Mouse (Mus musculus): ENCODE measurements around the gene Rnft2. TPM values are rescaled to one million over a fixed set of nuclear protein-coding genes. Genes with fewer than 3 reads are reported as not detected.

Rnft2 gene
- 1.8 and 2.1 TPM in 2 replicates for polyA plus RNA-seq (2015; fragmentation: Nextera tagmentation; extraction: Ambion mirVana)

DNA sequence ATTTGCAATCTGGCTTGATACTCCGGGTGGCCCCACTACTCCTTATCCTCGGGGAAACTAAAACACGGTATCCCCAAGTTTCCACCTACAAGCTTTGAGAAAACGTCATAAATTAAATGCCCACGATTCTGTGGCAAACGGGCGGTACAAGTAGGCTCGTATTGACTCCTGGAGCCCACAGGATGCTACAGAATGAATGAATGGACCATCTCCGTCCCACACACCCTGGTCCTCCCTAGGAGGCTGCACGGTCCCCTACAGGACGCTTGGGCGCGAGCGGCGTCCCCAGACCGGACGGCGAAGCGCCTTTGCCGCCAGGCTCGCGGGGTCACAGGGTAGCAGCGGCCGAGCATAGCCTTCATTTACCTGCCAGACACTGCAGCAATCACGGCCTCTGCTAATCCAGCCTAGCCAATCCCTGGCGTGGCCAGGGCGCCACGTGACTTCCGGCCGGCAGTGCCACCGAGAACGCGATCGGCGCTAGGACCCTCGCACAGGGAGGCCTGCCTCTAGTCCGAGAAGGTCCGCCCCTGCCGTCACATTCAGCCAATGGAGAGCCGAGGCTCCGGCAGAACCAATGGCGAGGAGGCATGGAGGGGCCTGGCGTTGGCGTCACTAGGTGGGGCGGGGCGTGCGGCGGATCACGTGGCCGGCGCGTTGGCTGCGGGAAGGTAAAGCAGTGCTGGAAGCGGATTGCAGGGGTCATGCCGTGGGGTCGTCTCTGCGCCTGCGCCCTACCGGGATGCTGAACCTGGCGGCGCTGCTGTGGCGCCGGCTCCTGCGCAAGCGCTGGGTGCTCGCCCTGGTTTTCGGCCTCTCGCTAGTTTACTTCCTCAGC is at the start of gene Rnft2, which contains the start of gene 2410131K14Rik:
Gene Rnft2 (minus strand): TSS at position 511 of the 838 bp plus-strand sequence.
Gene 2410131K14Rik (plus strand): TSS at position 622 of the 838 bp plus-strand sequence.
- Histone ChIP-seq H3K36me3 (ENCODE audit: control insufficient read depth, insufficient read depth, low read length) (no peaks in the 10 kb centered on the region), H3K4me1 (replicated peaks; ENCODE audit: control insufficient read depth, insufficient read depth, low read length) (peaks cover 10% of the 10 kb centered on the region), H3K9me3 (ENCODE audit: control insufficient read depth, low read length) (no peaks in the 10 kb centered on the region), H3K4me3 (ENCODE audit: low read length) (peak within 1 kb of the TSS; percentile 72), H3K27ac (ENCODE audit: low read length) (peak within 1 kb of the TSS; percentile 58; the same call in 1 of the 2 replicates), H3K27me3 (ENCODE audit: control insufficient read depth, insufficient read depth, low read depth, low read length) (no peaks in the 10 kb centered on the region), H3K4me2 (ENCODE audit: low read depth, low read length) (peak within 1 kb of the TSS; percentile 90), H3K9ac (ENCODE audit: low read length) (peak within 1 kb of the TSS; percentile 82)
- WGBS: under 1% methylated on average over 64 of the region's 68 CpGs
- peak; percentile 100 for ATAC-seq (ENCODE audit: low read depth)

DNA sequence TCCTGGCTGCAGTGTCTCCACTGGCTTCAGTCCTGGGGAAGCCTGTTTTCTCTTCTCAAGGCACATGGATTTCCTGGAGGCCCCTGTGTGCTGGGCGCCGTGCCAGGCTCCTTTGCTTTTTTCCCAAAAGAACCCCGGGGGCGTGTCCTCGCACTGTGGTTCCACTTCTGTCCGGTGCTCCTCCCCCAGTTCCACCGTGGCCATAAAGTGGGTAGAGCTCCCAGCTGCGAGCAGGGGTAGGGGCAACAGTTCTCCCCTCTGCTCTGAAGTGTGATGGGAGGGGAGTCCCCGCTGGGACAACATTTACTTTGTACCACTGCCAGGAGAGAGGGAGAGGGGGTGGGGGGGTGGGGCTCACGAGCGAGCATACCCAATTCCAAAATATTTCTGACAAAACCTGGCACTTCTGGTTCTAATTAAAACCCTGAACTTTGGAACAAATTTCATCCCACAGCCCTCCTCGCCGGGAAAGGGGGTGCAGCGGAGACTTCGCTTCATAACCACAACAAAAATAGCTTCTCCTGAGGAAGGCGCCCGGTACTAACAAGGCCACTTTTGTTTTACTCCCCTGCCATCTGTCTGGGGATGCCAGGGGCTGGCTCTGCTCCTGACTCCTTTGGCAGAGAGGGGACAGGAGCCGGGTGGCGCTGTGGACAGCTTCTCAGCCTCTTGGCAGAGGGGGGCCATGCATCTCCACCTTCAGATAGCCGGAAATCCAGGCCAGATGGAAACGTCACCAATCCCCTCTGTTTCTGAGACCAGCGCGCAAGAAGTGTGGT is 49.4 kb upstream of the Rnft2 start:
- WGBS: 6% methylated on average over 23 of the region's 23 CpGs

DNA sequence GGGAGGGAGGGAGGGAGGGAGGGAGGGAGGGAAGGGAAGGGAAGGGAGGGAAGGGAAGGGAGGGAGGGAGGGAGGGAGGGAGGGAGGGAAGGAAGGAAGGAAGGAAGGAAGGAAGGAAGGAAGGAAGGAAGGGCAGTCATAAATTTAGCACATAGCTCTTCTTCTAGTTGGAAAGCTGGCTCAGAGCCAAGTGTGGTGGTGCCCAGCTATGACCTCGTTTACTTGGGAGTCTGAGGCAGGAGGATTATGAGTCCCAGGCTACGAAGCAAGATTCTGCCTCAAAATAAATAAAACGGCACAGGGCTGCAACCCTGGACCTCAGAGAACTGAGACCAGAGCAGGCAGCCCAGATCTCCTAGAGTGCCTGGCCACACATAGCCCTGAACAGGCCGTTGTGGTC is 47.6 kb upstream of the Rnft2 start:
- no peaks in the 10 kb centered on the region for H3K36me3 ChIP-seq (ENCODE audit: control insufficient read depth, insufficient read depth, low read length)
- H3K4me3 ChIP-seq (ENCODE audit: low read length): no peak overlapping the region
- no peak overlapping the region for H3K27ac ChIP-seq (ENCODE audit: low read length)
- H3K9ac ChIP-seq (ENCODE audit: low read length): no peak overlapping the region
- no peaks in the 10 kb centered on the region for H3K9me3 ChIP-seq (ENCODE audit: control insufficient read depth, low read length)
- H3K27me3 ChIP-seq (ENCODE audit: control insufficient read depth, insufficient read depth, low read depth, low read length): no peaks in the 10 kb centered on the region
- 47% methylated on average over 4 of the region's 4 CpGs for WGBS
- H3K4me2 ChIP-seq (ENCODE audit: low read depth, low read length): no peak overlapping the region
- peaks cover 26% of the 10 kb centered on the region for H3K4me1 ChIP-seq (replicated peaks; ENCODE audit: control insufficient read depth, insufficient read depth, low read length)
- no peak for ATAC-seq (ENCODE audit: low read depth)

More for the DNA sequence above, 49.4 kb upstream of the Rnft2 start:
- Histone ChIP-seq H3K4me1 (replicated peaks; ENCODE audit: control insufficient read depth, insufficient read depth, low read length) (peaks cover 27% of the 10 kb centered on the region), H3K9ac (ENCODE audit: low read length) (peak overlapping the region; percentile 31; the same call in 1 of the 2 replicates), H3K27ac (ENCODE audit: low read length) (peak overlapping the region; percentile 93), H3K4me3 (ENCODE audit: low read length) (peak overlapping the region; percentile 15), H3K27me3 (ENCODE audit: control insufficient read depth, insufficient read depth, low read depth, low read length) (no peaks in the 10 kb centered on the region), H3K9me3 (ENCODE audit: control insufficient read depth, low read length) (no peaks in the 10 kb centered on the region), H3K36me3 (ENCODE audit: control insufficient read depth, insufficient read depth, low read length) (no peaks in the 10 kb centered on the region), H3K4me2 (ENCODE audit: low read depth, low read length) (peak overlapping the region; percentile 52)
- ATAC-seq (ENCODE audit: low read depth): peak; percentile 97

DNA sequence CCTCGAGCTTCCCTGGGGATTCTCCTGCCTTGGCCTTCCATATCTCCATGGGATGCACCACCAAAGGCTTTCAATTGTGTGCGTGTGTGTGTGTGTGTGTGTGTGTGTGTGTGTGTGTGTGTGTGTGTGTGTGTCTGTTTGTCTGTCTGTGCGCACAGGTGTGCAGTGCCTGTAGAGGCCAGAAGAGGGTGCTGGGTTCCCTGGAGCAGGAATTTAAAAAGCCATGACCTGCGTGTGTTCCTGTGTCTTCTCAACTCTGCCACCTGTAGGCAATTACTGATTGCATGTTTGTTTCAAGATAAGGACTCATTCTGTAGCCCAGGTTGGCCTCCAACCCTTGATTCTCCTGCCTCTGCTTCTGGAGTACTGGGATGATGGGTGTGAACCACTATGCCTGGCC is 46.5 kb upstream of the Rnft2 start:
- H3K4me2 ChIP-seq (ENCODE audit: low read depth, low read length): no peak overlapping the region
- no peak overlapping the region for H3K4me3 ChIP-seq (ENCODE audit: low read length)
- peaks cover 22% of the 10 kb centered on the region for H3K4me1 ChIP-seq (replicated peaks; ENCODE audit: control insufficient read depth, insufficient read depth, low read length)
- H3K9ac ChIP-seq (ENCODE audit: low read length): no peak overlapping the region
- WGBS: 95% methylated on average over 4 of the region's 4 CpGs
- no peak for ATAC-seq (ENCODE audit: low read depth)
- no peaks in the 10 kb centered on the region for H3K9me3 ChIP-seq (ENCODE audit: control insufficient read depth, low read length)
- H3K27me3 ChIP-seq (ENCODE audit: control insufficient read depth, insufficient read depth, low read depth, low read length): no peaks in the 10 kb centered on the region
- no peaks in the 10 kb centered on the region for H3K36me3 ChIP-seq (ENCODE audit: control insufficient read depth, insufficient read depth, low read length)
- no peak overlapping the region for H3K27ac ChIP-seq (ENCODE audit: low read length)

DNA sequence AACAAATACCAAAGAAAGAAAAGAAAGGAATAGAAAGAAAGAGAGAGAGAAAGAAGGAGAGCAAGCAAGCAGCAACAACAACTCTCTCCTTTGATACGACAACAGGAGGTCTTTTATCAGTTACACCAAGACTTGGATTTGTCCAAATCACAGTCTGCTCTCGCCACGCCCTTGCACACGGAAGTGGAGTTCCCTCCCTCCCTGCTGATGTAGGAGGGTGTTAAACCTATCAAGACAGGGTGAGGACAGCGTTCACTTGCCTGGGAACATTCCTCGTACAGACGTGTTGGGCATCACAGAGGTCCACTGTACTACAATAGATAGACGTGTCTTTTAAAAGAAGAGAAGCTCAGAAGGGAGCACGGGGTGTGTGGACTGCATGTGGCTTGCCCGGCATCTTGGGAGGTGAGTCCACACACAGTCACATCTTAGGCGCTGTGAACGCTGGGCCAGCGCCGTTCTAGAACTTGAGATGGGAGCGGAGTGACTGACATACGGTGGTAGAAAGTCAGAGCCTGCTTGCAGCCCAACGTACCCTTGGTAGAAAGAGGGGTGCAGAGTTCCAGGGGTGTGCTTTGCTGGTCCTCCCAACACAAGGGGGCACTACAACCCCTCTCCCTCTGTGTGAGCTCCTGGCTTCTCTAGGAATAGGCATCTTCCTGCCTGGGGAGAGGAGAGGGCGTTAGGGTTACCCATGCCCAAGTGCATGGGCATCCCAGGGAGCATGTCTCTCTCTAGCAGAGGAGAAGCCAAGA is 33.0 kb upstream of the Rnft2 start:
- H3K27ac ChIP-seq (ENCODE audit: low read length): no peak overlapping the region
- WGBS: 77% methylated on average over 18 of the region's 18 CpGs

DNA sequence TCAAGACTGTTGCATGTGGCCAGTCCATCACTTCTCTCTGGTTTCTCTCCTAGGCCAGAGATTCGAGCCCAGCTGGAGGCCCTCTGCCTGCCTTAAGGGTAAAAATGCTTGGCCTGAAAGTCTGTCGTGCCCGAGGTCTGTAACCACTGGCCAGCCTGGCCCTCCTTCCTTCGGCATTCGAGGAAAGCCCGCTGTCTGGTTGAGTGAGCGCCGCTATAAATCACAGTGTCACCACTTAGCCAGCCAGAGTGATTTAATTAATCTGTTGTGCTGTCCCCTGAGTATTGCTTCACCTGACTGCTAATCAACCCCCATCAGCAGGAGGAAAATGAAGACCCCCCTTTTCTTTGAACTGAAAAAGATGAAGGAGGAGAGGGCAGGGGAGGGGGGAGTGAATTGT is 31.8 kb upstream of the Rnft2 start:
- Histone ChIP-seq H3K27ac (ENCODE audit: low read length) (no peak overlapping the region), H3K4me3 (ENCODE audit: low read length) (no peak overlapping the region), H3K4me1 (replicated peaks; ENCODE audit: control insufficient read depth, insufficient read depth, low read length) (peaks cover 25% of the 10 kb centered on the region), H3K4me2 (ENCODE audit: low read depth, low read length) (no peak overlapping the region), H3K9ac (ENCODE audit: low read length) (no peak overlapping the region), H3K27me3 (ENCODE audit: control insufficient read depth, insufficient read depth, low read depth, low read length) (peaks cover 9% of the 10 kb centered on the region; the same call in 1 of the 2 replicates), H3K9me3 (ENCODE audit: control insufficient read depth, low read length) (no peaks in the 10 kb centered on the region), H3K36me3 (ENCODE audit: control insufficient read depth, insufficient read depth, low read length) (no peaks in the 10 kb centered on the region)
- WGBS: 32% methylated on average over 8 of the region's 8 CpGs
- no peak for ATAC-seq (ENCODE audit: low read depth)

More for the DNA sequence above, 33.0 kb upstream of the Rnft2 start:
- ATAC-seq (ENCODE audit: low read depth): no peak
- no peaks in the 10 kb centered on the region for H3K9me3 ChIP-seq (ENCODE audit: control insufficient read depth, low read length)
- no peak overlapping the region for H3K9ac ChIP-seq (ENCODE audit: low read length)
- H3K27me3 ChIP-seq (ENCODE audit: control insufficient read depth, insufficient read depth, low read depth, low read length): peaks cover 2% of the 10 kb centered on the region; the same call in 1 of the 2 replicates
- H3K4me2 ChIP-seq (ENCODE audit: low read depth, low read length): no peak overlapping the region
- H3K36me3 ChIP-seq (ENCODE audit: control insufficient read depth, insufficient read depth, low read length): no peaks in the 10 kb centered on the region
- no peak overlapping the region for H3K4me3 ChIP-seq (ENCODE audit: low read length)
- peaks cover 18% of the 10 kb centered on the region for H3K4me1 ChIP-seq (replicated peaks; ENCODE audit: control insufficient read depth, insufficient read depth, low read length)

DNA sequence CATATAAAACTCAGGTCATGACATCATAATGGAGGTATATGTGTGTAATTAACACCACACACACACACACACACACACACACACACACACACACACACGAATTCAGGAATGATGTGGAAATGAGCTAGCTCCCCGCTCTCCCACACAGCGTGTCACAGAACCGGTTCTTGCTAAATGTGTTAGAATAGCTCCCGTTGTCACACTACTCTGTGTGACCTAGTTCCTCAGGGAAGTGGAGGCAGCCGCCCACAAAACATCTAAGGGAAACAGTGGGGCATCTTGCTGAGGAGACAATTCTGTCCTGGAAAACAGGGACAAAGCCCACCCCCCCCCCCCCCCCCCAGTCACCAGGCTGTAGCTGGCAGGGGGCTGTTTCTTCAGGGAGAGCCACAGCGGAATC is 31.4 kb upstream of the Rnft2 start:
- Histone ChIP-seq H3K4me1 (replicated peaks; ENCODE audit: control insufficient read depth, insufficient read depth, low read length) (peaks cover 25% of the 10 kb centered on the region), H3K4me2 (ENCODE audit: low read depth, low read length) (no peak overlapping the region), H3K9me3 (ENCODE audit: control insufficient read depth, low read length) (no peaks in the 10 kb centered on the region), H3K27me3 (ENCODE audit: control insufficient read depth, insufficient read depth, low read depth, low read length) (peaks cover 9% of the 10 kb centered on the region; the same call in 1 of the 2 replicates), H3K27ac (ENCODE audit: low read length) (no peak overlapping the region), H3K36me3 (ENCODE audit: control insufficient read depth, insufficient read depth, low read length) (no peaks in the 10 kb centered on the region), H3K9ac (ENCODE audit: low read length) (no peak overlapping the region), H3K4me3 (ENCODE audit: low read length) (no peak overlapping the region)
- ATAC-seq (ENCODE audit: low read depth): no peak
- 55% methylated on average over 7 of the region's 7 CpGs for WGBS

DNA sequence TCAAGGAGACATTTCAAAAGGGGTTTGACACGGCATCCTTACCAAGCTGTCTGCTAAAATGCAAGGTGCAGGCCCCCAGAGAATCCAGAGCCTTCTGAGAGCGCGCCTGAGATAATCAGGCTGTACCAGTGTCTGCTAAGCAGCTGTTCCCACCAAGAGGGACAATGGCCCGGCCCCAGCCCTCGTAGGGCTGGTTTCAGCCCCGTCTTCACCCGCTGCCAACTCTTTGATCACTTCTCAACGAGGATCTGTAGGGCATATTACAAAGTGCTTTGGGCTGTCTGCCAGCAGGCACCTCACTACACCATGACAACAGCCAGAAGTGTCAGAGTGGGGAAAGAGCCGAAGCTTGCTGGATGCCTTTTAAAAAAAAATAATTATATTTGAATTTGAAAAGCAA is 29.6 kb upstream of the Rnft2 start:
- no peak overlapping the region for H3K4me3 ChIP-seq (ENCODE audit: low read length)
- peak overlapping the region; percentile 26 for H3K4me2 ChIP-seq (ENCODE audit: low read depth, low read length)
- peaks cover 13% of the 10 kb centered on the region for H3K27me3 ChIP-seq (ENCODE audit: control insufficient read depth, insufficient read depth, low read depth, low read length)
- no peaks in the 10 kb centered on the region for H3K36me3 ChIP-seq (ENCODE audit: control insufficient read depth, insufficient read depth, low read length)
- H3K9ac ChIP-seq (ENCODE audit: low read length): no peak overlapping the region
- H3K4me1 ChIP-seq (replicated peaks; ENCODE audit: control insufficient read depth, insufficient read depth, low read length): peaks cover 25% of the 10 kb centered on the region
- 14% methylated on average over 9 of the region's 9 CpGs for WGBS
- peak; percentile 65 for ATAC-seq (ENCODE audit: low read depth)
- H3K27ac ChIP-seq (ENCODE audit: low read length): no peak overlapping the region
- no peaks in the 10 kb centered on the region for H3K9me3 ChIP-seq (ENCODE audit: control insufficient read depth, low read length)
